Mouse (Mus musculus): ENCODE results near the gene Stra8.

DNA sequence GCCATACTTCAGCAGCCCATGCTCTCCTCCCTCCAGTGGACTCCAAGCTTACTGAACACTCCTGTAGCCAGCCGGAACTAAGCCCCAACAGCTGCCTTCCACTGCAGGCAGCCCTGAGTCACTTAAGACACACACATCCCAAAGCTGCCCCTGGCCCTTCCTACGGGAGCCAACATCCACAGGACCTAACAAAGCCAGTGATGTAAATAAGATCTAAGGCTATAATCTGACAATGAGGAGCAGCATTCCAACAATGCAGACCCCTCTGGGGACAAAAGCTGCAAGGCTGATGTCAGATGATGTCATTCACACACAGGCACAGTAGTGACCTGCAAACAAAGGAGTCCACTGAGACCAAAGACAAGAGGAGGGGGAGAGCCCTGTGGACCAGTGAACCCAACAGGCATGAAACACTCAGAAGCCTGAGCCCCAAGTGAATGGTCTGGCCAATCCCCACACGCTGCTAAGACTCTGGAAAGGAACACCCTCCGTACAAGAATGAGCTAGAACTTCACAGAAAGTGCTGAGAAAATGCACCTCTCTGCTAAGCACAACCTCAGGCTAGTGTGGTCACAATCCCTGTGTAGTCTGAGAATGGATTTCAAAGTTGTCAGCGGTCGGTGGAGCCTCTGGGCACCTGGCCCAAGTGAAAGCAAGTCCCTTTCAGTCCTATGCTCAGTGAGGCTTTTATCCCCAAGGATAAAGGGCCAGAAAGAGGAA is 32.7 kb upstream of the Stra8 start:
- TF ChIP-seq CTCF (IDR thresholded peaks at IDR 0.05; ENCODE audit: low read depth, low read length): no peak
- no peak for TF ChIP-seq GATA1 (IDR thresholded peaks at IDR 0.05; ENCODE audit: borderline replicate concordance, low read length)
- no peak for TF ChIP-seq TAL1 (conservative IDR thresholded peaks at IDR 0.05; ENCODE audit: low read depth, low read length)
